Mouse (Mus musculus): ENCODE measurements around the gene Tlr6.

The Tlr6 gene

DNA sequence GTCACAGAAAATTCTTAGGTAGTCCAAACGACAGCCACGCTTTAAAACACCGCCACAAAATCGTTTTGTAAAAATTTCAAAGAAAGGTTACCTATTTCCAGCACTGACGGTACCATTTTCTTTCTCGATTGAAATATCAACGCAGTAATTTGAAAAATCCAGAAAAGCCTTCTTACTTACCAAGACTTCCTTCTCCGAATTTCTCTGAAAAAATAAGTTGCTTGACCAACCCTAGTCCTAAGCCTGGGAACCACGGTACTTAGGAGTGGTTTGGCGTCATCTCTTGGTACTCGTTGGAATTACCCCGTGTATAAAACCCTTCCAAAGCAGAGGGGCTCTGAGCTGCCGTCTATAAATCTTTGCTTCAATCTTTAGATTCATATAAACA, at the start of gene Tlr6:
Gene Tlr6 (minus strand): TSS at position 255 of the 388 bp plus-strand sequence.
- peak; percentile 30 for DNase-seq

DNA sequence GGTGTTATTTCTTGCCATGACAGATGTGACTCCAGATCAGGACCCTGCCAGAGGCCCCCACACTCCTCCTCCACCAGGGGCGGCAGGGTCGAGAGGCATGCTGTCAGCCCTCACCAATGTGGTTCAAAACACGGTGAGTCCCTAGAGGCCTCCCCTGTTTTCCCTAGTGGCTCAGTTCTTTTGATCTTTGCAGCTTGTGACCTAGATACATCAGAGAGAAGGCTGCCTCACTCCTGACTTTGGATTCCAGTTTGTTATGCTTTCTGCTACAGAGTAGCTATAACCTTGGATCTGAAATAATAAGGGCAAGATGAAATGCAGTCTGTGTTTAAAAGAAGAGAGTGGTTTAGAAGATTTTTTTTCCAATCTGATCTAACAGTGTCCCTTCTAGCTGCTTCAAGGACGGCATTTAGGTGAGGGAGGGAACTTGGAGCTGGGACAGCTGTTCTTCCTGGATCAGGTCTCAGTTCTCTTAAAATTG, 46.2 kb upstream of the Tlr6 start:
- no peak for DNase-seq

DNA sequence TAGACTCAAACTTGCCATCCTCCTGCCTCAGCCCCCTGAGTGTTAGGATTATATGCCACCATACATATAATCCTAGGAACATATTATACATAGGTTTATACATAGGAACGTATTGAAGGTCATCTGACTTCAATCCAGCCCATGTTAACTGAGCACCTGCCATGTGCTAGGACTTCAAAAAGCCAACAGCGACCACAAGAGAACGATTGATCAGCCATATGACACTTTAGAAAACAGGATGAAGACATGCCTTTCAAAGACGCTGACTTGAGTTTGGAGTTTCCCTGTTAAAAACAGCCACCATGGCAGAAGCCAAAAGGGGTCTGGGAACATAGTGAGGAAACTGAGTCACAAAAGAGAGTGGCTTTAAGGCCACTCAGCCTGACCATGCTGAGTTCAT, 45.4 kb upstream of the Tlr6 start:
- no peak for DNase-seq

DNA sequence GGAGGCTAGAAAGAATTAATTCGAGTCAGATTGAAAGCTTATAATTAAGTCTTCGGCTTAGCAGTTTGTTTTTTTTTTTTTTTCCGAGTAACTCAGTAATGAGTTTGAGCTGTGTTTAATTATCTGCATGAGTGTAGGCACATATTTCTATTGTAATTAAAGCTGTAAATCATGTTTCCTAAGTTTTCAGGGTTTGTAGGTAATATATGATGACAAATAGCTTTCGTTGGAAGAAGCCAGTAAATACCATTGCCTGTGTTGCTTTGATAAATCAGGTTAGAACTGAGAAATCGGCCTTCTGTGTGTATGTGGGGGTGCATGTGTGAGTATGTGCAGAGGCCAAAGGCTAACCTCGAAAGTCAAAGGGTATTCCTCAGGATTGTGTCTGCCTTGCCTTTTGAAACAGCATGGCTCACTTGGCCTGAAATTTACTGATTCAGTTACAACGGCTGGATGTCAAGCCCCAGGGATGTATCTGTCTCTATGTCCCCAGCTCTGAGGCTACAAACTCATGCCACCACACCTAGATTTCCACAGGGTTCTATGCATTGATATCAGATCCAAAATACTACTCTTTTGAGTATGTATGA, 44.1 kb upstream of the Tlr6 start:
- DNase-seq: no peak

GRCm38 (mm10) chr5:65002940-65003824, 43.3 kb upstream of the Tlr6 start:
- no peak for DNase-seq

- no peak for DNase-seq
These were observed 35.5 kb upstream of the Tlr6 start for GRCm38 (mm10) chr5:64995408-64995807.

DNA sequence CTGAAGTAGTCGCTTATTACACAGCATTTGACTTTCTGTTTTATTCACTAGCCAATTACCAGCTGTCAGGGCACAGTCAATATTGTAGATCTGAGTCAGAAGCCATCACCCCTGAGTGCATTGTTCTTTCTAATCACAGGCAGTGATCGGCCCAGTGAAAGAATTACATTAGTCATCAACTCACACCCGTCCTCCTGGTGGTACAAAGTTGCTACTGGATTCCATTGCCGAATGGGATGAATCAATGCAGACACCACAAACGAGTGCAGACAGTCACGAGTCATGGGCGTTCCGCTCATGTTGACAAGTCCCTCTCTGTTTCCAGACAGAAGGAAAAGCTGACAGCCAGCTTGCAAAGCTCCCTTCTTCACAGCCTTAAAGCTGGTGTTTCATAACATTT, 32.6 kb upstream of the Tlr6 start:
- DNase-seq: peak; percentile 47

GRCm38 (mm10) chr5:64989940-64990339, 30.0 kb upstream of the Tlr6 start:
- no peak for DNase-seq

GRCm38 (mm10) chr5:64985971-64986370, 26.1 kb upstream of the Tlr6 start:
- no peak for DNase-seq

GRCm38 (mm10) chr5:64977128-64977527, 17.2 kb upstream of the Tlr6 start:
- DNase-seq: peak; percentile 30

DNA sequence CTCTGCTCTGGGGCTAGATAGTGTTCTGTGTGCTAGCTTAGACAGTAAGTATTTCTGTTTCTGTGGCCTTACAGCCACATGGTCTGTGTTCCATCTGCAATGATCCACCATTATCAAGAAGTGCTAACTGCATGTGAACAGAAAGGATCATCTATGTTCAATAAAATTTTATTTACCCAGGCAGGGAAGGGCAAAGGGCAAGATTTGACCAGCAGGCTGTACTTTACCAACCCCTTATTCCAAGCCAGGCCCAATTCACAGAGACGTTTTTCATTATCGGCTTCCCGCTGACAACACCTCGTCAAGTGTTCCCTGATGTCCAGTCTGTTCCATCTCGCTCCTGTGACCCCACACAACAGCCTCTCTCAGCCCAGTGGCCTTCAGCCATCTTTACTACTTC, 15.2 kb upstream of the Tlr6 start:
- DNase-seq: no peak

DNA sequence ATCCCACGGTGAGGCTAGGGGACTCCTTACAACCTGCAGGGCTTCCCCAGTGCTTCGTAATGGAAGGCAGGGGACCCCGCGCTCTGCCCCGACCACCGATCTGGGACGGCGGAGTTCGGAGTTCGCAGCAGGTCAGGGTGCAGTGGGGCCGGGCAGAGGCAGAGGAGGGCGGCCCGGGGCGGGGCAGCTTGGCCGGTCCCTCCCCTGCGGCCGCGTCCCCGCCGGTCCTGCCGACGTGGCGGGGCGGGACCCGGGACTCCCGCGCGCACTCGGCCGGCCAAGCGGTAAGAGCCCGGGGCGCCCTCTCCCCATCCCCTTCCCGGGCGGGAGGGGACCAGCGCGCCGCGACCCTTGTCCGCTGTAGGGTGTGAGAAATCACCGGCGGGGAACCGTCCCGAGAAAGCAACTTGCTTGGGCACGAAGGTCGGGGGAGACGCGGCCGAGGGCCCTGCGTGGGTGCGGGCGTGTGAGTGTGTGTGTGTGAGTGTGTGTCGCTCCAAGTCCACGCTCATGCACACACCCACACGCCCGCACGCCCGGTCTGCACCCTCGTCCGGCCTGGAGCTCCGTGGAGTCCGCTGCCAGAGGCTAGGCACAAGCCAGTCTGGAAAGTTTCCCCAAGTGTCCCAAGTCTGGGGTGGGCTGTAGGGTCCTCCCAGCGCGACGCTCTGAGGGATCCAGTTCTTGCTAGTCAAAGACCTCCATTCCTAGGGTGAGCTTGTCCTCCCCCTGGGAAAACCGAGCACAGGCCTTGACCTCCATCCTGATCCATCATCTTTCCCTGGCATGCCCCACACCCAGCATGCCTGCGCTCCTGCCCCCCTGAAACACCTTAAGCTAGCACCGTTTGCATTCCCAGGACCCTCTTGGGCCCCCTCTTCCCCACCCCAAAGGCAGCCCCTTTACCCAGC, 10.2 kb upstream of the Tlr6 start, which contains the start of gene Fam114a1:
Gene Fam114a1 (plus strand): TSS at position 211 of the 911 bp plus-strand sequence.
- peak; percentile 34 for DNase-seq

- no peak for DNase-seq
These were observed 9.3 kb upstream of the Tlr6 start for GRCm38 (mm10) chr5:64968961-64969860.

- no peak for DNase-seq
These were observed 3.8 kb upstream of the Tlr6 start for GRCm38 (mm10) chr5:64963735-64964134.

- DNase-seq: no peak
These were observed 3.4 kb upstream of the Tlr6 start for GRCm38 (mm10) chr5:64963271-64963670.

DNA sequence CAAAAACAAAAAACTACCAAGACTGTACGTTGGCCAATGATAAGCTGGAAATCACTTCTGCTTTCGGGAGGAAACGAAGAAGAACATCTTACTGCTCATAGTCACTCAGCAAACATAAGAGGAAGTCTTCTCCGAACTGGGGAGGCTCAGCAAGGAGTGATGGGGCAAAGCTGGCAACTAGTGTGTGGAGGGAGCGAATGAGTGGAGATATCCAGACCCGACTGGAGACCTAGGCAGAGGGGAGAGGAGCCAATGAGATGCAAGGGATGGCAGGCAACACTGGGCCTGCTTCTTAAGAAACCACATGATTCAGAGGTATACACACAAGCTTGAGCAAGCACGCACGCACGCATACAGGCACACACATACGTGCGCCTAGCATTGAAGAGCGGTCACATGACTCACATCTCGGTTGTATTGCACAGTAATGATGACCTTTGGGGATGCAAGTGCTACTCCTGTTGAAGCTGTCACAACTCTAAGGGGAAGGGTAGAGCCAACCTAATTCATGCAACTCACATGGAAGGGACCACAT, 1.0 kb upstream of the Tlr6 start:
- peak; percentile 53 for DNase-seq

DNA sequence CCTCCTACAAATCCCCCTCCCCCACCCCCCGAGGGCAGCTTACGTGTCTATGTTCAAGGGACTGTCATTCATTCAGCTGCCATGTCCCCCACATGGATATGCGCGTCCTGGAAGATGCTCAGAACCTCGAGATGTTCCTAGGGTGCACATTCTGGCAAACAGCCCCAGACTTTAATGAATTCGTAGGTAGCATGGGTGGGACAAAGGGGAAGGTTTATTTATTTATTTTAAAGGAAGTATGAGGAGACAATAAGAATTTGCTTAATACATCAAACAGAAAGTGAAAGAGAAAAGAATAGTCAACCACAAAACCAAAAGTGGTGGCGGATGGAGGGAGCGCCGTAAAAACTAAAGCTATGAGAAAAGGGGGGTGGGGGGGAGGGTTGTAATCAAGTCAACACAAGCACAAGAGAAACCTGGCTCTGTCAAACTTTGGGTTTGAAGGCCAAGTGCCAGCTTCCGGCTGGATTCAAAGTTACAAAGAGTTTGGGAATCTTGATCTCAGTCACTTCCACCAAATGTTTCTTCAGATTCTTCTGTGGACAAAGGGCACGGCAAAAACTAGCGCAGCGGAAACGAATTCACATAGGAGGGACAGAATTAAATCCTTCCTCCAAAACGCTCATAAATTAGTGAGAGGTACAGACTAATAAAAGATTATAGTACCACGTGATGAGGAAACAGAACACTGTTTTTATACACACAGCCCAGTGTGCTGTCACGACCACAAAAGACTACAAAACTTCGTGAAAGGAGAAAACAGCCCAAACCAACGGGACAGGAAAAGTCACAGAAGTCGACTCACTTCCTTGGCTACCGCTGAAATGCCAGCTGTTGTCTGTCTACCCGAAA, 680 bp downstream of the Tlr6 start:
- no peak for DNase-seq

GRCm38 (mm10) chr5:64954931-64955330, 5.0 kb downstream of the Tlr6 start:
- no peak for DNase-seq

DNA sequence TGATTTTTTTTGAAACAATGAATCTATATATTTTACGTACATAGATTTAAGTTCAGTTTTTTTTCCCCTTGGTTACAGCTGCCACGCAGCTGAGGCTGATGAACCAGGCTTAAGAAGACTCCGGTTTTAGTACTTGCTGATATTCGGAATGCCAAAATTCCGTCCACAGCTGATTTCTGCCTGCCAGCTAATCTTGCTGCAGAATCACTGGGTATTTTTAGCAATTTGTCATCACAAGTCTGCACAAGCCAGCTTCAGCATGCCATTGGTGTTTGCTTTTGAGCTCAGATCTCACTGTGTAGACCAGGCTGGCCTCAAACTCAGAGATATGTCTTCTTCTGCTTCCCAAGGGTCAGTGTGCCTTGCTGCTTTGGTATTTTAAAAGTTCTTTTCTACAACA, 8.4 kb downstream of the Tlr6 start:
- DNase-seq: peak; percentile 23

DNA sequence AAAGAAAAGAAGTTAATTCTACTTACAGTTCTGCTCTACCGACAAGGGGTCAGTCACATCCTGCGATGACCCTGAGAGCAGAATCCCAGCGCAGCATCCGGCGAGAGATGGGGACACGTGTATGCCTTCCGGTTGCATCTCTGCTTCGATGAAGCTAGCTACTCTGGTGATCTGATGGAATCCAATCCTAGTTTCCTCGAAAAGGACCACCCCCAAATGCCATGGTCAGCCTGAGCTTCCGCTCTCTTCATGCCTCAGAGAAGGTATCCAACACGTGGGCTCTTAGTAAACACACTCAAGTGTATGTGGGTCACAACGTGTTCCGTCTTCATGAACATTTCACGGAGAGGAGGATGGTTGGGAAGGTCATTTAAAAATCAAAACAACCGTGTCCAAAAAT, 27.1 kb downstream of the Tlr6 start:
- no peak for DNase-seq

DNA sequence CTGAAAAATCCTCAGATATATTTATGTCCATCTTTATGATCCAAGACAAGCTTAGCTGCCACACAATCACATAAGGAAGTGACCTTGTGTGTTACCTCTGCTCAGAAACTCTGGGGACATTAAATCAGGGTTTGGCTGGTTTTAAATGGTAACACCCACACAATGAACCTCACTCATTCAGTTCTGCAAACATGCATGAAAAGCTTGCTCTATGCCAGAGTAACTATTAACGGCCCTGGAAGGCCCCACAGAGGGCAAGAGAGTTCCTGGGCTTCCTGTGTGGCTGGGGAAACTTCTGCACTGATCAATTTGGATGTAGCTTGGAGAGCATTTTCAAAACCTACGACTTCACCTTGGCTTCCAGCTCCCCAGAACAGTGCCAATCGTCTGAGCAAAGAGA, 27.7 kb downstream of the Tlr6 start:
- DNase-seq: no peak

All from layer of hippocampus, adult 9-11 months (tissue).